Mouse (Mus musculus) spleen, postnatal 10 days (tissue): ENCODE results near the gene Gm3020.
"Not testable (repeated sequence)": the region's sequence is repeated elsewhere in the genome, so short reads cannot be mapped to it uniquely, and the experiment has no call there.

ENCODE experiments used
- DNase-seq, 2 experiments: peaks; one replicate each; pipeline ENCODE4 v3.0.0; 2021 to 2022; ENCODE audit warnings: low spot score in 2 of 2

Gm3020 gene

DNA sequence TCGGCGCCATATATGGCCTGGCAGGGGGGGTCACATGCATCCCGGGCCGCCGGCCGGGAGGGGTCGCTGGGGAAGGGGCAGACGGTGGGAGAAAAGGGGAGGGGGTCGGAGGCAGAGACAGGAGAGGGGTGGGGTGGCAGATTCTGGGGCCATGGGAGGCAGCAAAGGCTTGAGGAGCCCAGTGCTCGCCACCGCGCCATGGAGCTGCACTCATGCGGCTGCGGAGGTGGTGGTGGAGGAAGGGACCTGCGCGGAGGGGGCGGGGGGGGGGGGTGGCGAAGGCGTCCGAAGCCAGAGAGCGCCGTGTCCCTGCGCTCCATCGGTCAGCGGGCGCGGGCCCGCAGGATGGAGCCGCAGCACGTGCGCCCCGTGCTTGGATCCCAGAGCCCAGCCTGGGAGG lies at the start of gene Gm3020:
Gm3020 (plus strand) TSS at position 301 of the 400 bp plus-strand sequence.
- DNase-seq = not testable (repeated sequence)

GRCm38 (mm10) chr14:3634212-3634611 lies 17.6 kb upstream of the Gm3020 start, which contains the start of gene Gm3012:
Gene Gm3012 (plus strand): TSS chr14:3634512.
- DNase-seq = not testable (repeated sequence)

DNA sequence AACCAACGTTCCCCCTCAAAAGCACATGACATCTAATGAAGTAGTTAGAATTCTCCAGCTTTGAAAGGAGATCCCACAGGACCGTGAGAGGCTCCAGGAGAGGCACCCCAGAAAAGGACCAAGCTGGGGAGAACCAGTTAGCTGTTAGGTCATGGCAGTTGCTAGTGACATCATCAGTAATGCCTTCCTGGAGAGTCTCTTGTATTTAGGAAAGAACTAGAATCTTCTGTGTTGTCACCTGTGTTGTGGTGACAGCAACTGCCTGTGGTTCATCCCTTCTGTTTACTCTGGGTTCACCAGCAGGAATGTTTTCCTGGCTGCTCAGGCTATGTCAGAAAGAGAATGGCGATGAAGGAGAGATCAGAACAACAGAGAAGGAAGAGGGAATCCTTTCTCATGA lies 36.7 kb downstream of the Gm3020 start, which contains the start of gene Gm3043:
Gm3043 (plus strand) TSS at position 301 of the 400 bp plus-strand sequence.
- not testable (repeated sequence) for DNase-seq
